20 mouse cellular contexts compared by ENCODE assay signal in the genomic region with DNA sequence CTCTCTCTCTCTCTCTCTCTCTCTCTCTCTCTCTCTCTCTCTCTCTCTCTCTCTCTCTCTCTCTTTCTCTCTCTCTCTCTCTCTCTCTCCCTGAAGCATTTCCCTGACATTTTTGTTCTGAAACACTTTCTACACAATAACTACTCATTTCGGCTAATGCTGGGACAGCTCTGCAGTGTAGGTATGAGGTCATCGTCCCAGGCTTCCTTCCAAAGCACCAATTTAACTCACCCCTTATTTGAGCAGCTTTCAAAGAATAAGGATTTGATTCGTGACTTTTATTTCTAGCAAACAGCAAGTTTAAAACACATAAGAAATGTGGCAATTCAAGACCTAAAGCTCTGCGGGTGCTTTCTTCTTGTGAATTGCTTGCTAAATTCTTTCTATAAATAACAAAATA. TPM values are rescaled to one million over a fixed set of nuclear protein-coding genes. Genes with fewer than 3 reads are reported as not detected.
DNase-seq lines count a peak whose midpoint lies in the region; ATAC-seq and TF ChIP-seq lines count a peak whose summit lies in the region.
"Had no signal": no experiment of that assay in that cellular context is flagged by ENCODE, and none has a peak within 500 bp of the region (broad histone marks: within the 10 kb centered on the region; RNA-seq: fewer than 3 reads in every experiment).

No protein-coding gene starts in this region.

- H3K4me2 ChIP-seq in embryonic facial prominence, embryonic 14.5 days (ENCODE audit: low read depth, low read length) = no peak overlapping the region
- H3K4me2 ChIP-seq in liver, postnatal 0 days (ENCODE audit: low read depth, low read length) = no peak overlapping the region
- H3K4me2 ChIP-seq in intestine, embryonic 16.5 days (ENCODE audit: low read depth, low read length) = no peak overlapping the region
- H3K4me2 ChIP-seq: embryonic facial prominence, embryonic 13.5 days; forebrain, embryonic 12.5 days; heart, embryonic 15.5 days; hindbrain, embryonic 13.5 days; intestine, embryonic 15.5 days; stomach, embryonic 15.5 days had no signal

- H3K4me1 ChIP-seq in embryonic facial prominence, embryonic 14.5 days (ENCODE audit: control insufficient read depth, insufficient read depth, low read length) = no peaks in the 10 kb centered on the region; the same call in 1 of the 2 replicates
- peaks cover 9% of the 10 kb centered on the region; the same call in 1 of the 2 replicates for H3K4me1 ChIP-seq in embryonic facial prominence, embryonic 10.5 days
- H3K4me1 ChIP-seq in liver, postnatal 0 days (ENCODE audit: insufficient read depth) = no peaks in the 10 kb centered on the region
- no peaks in the 10 kb centered on the region for H3K4me1 ChIP-seq in intestine, embryonic 16.5 days (ENCODE audit: control insufficient read depth, insufficient read depth, low read length)
- H3K4me1 ChIP-seq: embryonic facial prominence, embryonic 13.5 days; forebrain, embryonic 12.5 days; heart, embryonic 15.5 days; hindbrain, embryonic 13.5 days; intestine, embryonic 15.5 days; midbrain, embryonic 10.5 days; stomach, embryonic 15.5 days had no signal

- H3K27ac ChIP-seq in embryonic facial prominence, embryonic 14.5 days (replicated peaks; ENCODE audit: low read depth, low read length) = no peak overlapping the region
- no peak overlapping the region for H3K27ac ChIP-seq in embryonic facial prominence, embryonic 10.5 days (replicated peaks)
- no peak overlapping the region for H3K27ac ChIP-seq in liver, postnatal 0 days (ENCODE audit: low read depth)
- no peak overlapping the region for H3K27ac ChIP-seq in intestine, embryonic 16.5 days (ENCODE audit: low read length)
- H3K27ac ChIP-seq: embryonic facial prominence, embryonic 13.5 days; forebrain, embryonic 12.5 days; heart, embryonic 15.5 days; hindbrain, embryonic 13.5 days; intestine, embryonic 15.5 days; kidney, postnatal 0 days; liver, embryonic 14.5 days; midbrain, embryonic 10.5 days; stomach, embryonic 15.5 days had no signal

- TF ChIP-seq CTCF in brain, embryonic 14.5 days (IDR thresholded peaks at IDR 0.05; ENCODE audit: borderline replicate concordance, extremely low read depth, insufficient read depth, insufficient read length) = no peak
- no peak for TF ChIP-seq CTCF in liver, postnatal 0 days (IDR thresholded peaks at IDR 0.05; ENCODE audit: low read depth)

- H3K9ac ChIP-seq in embryonic facial prominence, embryonic 14.5 days (ENCODE audit: low read depth, low read length) = no peak overlapping the region
- no peak overlapping the region for H3K9ac ChIP-seq in liver, postnatal 0 days (replicated peaks)
- no peak overlapping the region for H3K9ac ChIP-seq in intestine, embryonic 16.5 days (ENCODE audit: low read depth, low read length)
- H3K9ac ChIP-seq: embryonic facial prominence, embryonic 13.5 days; forebrain, embryonic 12.5 days; heart, embryonic 15.5 days; hindbrain, embryonic 13.5 days; intestine, embryonic 15.5 days; liver, embryonic 14.5 days; stomach, embryonic 15.5 days had no signal

- no peak overlapping the region for H3K4me3 ChIP-seq in embryonic facial prominence, embryonic 14.5 days (ENCODE audit: low read depth, low read length)
- no peak overlapping the region for H3K4me3 ChIP-seq in embryonic facial prominence, embryonic 10.5 days
- no peak overlapping the region for H3K4me3 ChIP-seq in liver, postnatal 0 days (ENCODE audit: low read depth, low read length)
- no peak overlapping the region for H3K4me3 ChIP-seq in intestine, embryonic 16.5 days (ENCODE audit: low read length)
- H3K4me3 ChIP-seq: embryonic facial prominence, embryonic 13.5 days; forebrain, embryonic 12.5 days; heart, embryonic 15.5 days; hindbrain, embryonic 13.5 days; intestine, embryonic 15.5 days; midbrain, embryonic 10.5 days; stomach, embryonic 15.5 days had no signal

- intact Hi-C loops in heart, postnatal 25 days (cut with DNase I) = no loop called here

- no peaks in the 10 kb centered on the region for H3K27me3 ChIP-seq in embryonic facial prominence, embryonic 14.5 days (replicated peaks; ENCODE audit: control insufficient read depth, insufficient read depth, low read length)
- no peaks in the 10 kb centered on the region for H3K27me3 ChIP-seq in embryonic facial prominence, embryonic 10.5 days (replicated peaks; ENCODE audit: low read depth, poor library complexity, severe bottlenecking)
- no peaks in the 10 kb centered on the region for H3K27me3 ChIP-seq in liver, postnatal 0 days (ENCODE audit: insufficient read depth, low read length)
- H3K27me3 ChIP-seq in intestine, embryonic 16.5 days (replicated peaks; ENCODE audit: control insufficient read depth, insufficient read depth, low read length) = no peaks in the 10 kb centered on the region
- H3K27me3 ChIP-seq: embryonic facial prominence, embryonic 13.5 days; forebrain, embryonic 12.5 days; heart, embryonic 15.5 days; hindbrain, embryonic 13.5 days; intestine, embryonic 15.5 days; stomach, embryonic 15.5 days had no signal

- WGBS in embryonic facial prominence, embryonic 14.5 days = 62% methylated on average over 4 of the region's 4 CpGs
- 87% methylated on average over 4 of the region's 4 CpGs for WGBS in embryonic facial prominence, embryonic 10.5 days
- WGBS in liver, postnatal 0 days (ENCODE audit: insufficient replicate concordance) = 73% methylated on average over 4 of the region's 4 CpGs
- 73% methylated on average over 4 of the region's 4 CpGs for WGBS in intestine, embryonic 16.5 days

- no peaks in the 10 kb centered on the region for H3K9me3 ChIP-seq in embryonic facial prominence, embryonic 14.5 days (ENCODE audit: control insufficient read depth, low read length)
- H3K9me3 ChIP-seq in embryonic facial prominence, embryonic 10.5 days = no peaks in the 10 kb centered on the region
- H3K9me3 ChIP-seq in liver, postnatal 0 days (ENCODE audit: low read length) = no peaks in the 10 kb centered on the region
- H3K9me3 ChIP-seq in intestine, embryonic 16.5 days (ENCODE audit: control insufficient read depth, low read length) = no peaks in the 10 kb centered on the region
- H3K9me3 ChIP-seq: embryonic facial prominence, embryonic 13.5 days; forebrain, embryonic 12.5 days; heart, embryonic 15.5 days; hindbrain, embryonic 13.5 days; intestine, embryonic 15.5 days; midbrain, embryonic 10.5 days; stomach, embryonic 15.5 days had no signal

- TF ChIP-seq EP300 in liver, postnatal 0 days (IDR thresholded peaks at IDR 0.05; ENCODE audit: low read depth) = no peak

- TF ChIP-seq POLR2A in brain, embryonic 14.5 days (IDR thresholded peaks at IDR 0.05; ENCODE audit: borderline replicate concordance, extremely low read depth, insufficient read depth, insufficient read length, poor library complexity, severe bottlenecking) = no peak

- peak; percentile 22 for DNase-seq in embryonic facial prominence, embryonic 14.5 days (ENCODE audit: low spot score)
- DNase-seq in embryonic facial prominence, embryonic 10.5 days (ENCODE audit: low spot score) = no peak
- DNase-seq in heart, postnatal 4 days = peak; percentile 23
- no peak for DNase-seq in heart, postnatal 25 days (ENCODE audit: low spot score)
- DNase-seq in MN1 (ENCODE audit: low spot score) = peak; percentile 11
- DNase-seq in brain, embryonic 14.5 days (ENCODE audit: low read depth) = peak; percentile 54
- DNase-seq in liver, postnatal 0 days = no peak
- DNase-seq: cerebellum, adult 18-20 months; heart, adult 11 months; lung, postnatal 14 days had no signal

- ATAC-seq in embryonic facial prominence, embryonic 14.5 days (ENCODE audit: low read depth) = no peak
- no peak for ATAC-seq in liver, postnatal 0 days
- ATAC-seq in intestine, embryonic 16.5 days = no peak
- ATAC-seq: intestine, embryonic 15.5 days had no signal

- no peaks in the 10 kb centered on the region for H3K36me3 ChIP-seq in embryonic facial prominence, embryonic 14.5 days (ENCODE audit: control insufficient read depth, insufficient read depth, low read length)
- H3K36me3 ChIP-seq in embryonic facial prominence, embryonic 10.5 days (replicated peaks) = no peaks in the 10 kb centered on the region
- no peaks in the 10 kb centered on the region for H3K36me3 ChIP-seq in liver, postnatal 0 days (replicated peaks; ENCODE audit: insufficient read depth, low read length)
- H3K36me3 ChIP-seq in intestine, embryonic 16.5 days (ENCODE audit: control insufficient read depth, insufficient read depth, low read length) = no peaks in the 10 kb centered on the region
- H3K36me3 ChIP-seq: embryonic facial prominence, embryonic 13.5 days; forebrain, embryonic 12.5 days; heart, embryonic 15.5 days; hindbrain, embryonic 13.5 days; intestine, embryonic 15.5 days; midbrain, embryonic 10.5 days; stomach, embryonic 15.5 days had no signal

RNA-seq across cellular contexts. Expression of gene Camk2d, which starts 55.0 kb away (rescaled TPM):
- 40.8 and 40.9 TPM in 2 replicates for polyA plus RNA-seq in embryonic facial prominence, embryonic 14.5 days (2014; fragmentation: Nextera tagmentation; extraction: Ambion mirVana)
- polyA plus RNA-seq in embryonic facial prominence, embryonic 10.5 days (2016; fragmentation: Nextera tagmentation; extraction: Ambion mirVana) = 12.3 and 13.7 TPM in 2 replicates
- total RNA-seq in heart, postnatal 4 days (2021) = 100 to 1,000 TPM; 208 to 210 TPM
- 100 to 1,000 TPM; 150 to 154 TPM for total RNA-seq in heart, postnatal 25 days (2021)
- 64.8 and 84.1 TPM in 2 replicates for polyA plus RNA-seq in brain, embryonic 14.5 days (2012; rRNA removed)
- 6.9 and 7.4 TPM in 2 replicates for polyA plus RNA-seq in liver, postnatal 0 days (2015; fragmentation: Nextera tagmentation; extraction: Ambion mirVana)
- polyA plus RNA-seq in intestine, embryonic 16.5 days (2015; fragmentation: Nextera tagmentation; extraction: Ambion mirVana) = 37.6 and 40.3 TPM in 2 replicates

Comparison
In these comparisons a context has a peak if more than half of its experiments do, and no peak if none do; other contexts are left out.
1. DNase-seq: peak in embryonic facial prominence, embryonic 14.5 days (single experiment), heart, postnatal 4 days (single experiment), MN1 (single experiment) and brain, embryonic 14.5 days (single experiment); none in embryonic facial prominence, embryonic 10.5 days (single experiment), heart, postnatal 25 days (single experiment) and liver, postnatal 0 days (single experiment).